Mouse (Mus musculus): ENCODE measurements at regions not wholly inside any gene's neighbourhood (a gene's known extent, or its start where the extent isn't known, plus 50 kb on each side); places are given as distances from the start of the nearest gene placed in this dataset.
"Not testable (repeated sequence)": the region's sequence is repeated elsewhere in the genome, so short reads cannot be mapped to it uniquely, and the experiment has no call there.

- Histone ChIP-seq H3K27ac (ENCODE audit: control insufficient read depth, insufficient read depth, low read depth, low read length) (peak overlapping the region; percentile 44), H3K36me3 (ENCODE audit: control insufficient read depth, insufficient read depth, low read length) (no peaks in the 10 kb centered on the region), H3K4me1 (ENCODE audit: control insufficient read depth, insufficient read depth, low read length) (no peaks in the 10 kb centered on the region), H3K4me3 (ENCODE audit: control insufficient read depth, low read depth, low read length) (peak overlapping the region; percentile 28), H3K27me3 (ENCODE audit: control insufficient read depth, insufficient read depth, low read length) (no peaks in the 10 kb centered on the region)
- TF ChIP-seq POLR2A (IDR thresholded peaks at IDR 0.05; ENCODE audit: control insufficient read depth, low read depth, low read length) (no peak), CTCF (IDR thresholded peaks at IDR 0.05; ENCODE audit: control insufficient read depth, insufficient read depth, insufficient replicate concordance, low read depth, low read length) (no peak)
Measured at GRCm38 (mm10) chr9:13105426-13105825, 140.2 kb downstream of the Jrkl start.

DNA sequence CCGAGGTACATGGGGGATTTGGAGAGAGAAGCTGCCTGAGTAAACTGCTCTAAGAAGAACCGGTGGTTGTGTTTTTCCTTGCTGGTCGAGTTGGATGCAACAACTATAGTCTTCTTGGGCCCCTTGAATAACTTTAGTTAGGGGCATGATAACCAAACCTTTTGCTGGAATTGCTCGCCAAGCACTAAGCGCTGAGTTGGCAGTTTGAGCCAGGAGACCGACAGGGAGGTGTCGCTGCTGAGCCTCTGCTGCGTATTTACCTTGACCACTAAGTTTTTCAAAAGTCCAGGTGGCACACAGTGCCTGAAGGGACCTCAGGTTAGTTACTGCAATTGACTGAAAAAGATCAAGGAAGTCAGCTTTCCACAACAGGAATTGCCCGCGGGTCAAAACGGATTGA lies 162.0 kb downstream of the Jrkl start:
- no peaks in the 10 kb centered on the region for H3K4me1 ChIP-seq (ENCODE audit: control insufficient read depth, insufficient read depth, low read length)
- no peaks in the 10 kb centered on the region for H3K36me3 ChIP-seq (ENCODE audit: control insufficient read depth, insufficient read depth, low read length)
- no peak overlapping the region for H3K4me3 ChIP-seq (ENCODE audit: control insufficient read depth, low read depth, low read length)
- no peaks in the 10 kb centered on the region for H3K27me3 ChIP-seq (ENCODE audit: control insufficient read depth, insufficient read depth, low read length)
- H3K27ac ChIP-seq (ENCODE audit: control insufficient read depth, insufficient read depth, low read depth, low read length) = no peak overlapping the region
- no peak for TF ChIP-seq POLR2A (IDR thresholded peaks at IDR 0.05; ENCODE audit: control insufficient read depth, low read depth, low read length)
- no peak for TF ChIP-seq CTCF (IDR thresholded peaks at IDR 0.05; ENCODE audit: control insufficient read depth, insufficient read depth, insufficient replicate concordance, low read depth, low read length)

- no peak overlapping the region for H3K4me3 ChIP-seq (ENCODE audit: control insufficient read depth, low read depth, low read length)
- TF ChIP-seq POLR2A (IDR thresholded peaks at IDR 0.05; ENCODE audit: control insufficient read depth, low read depth, low read length) (no peak), CTCF (IDR thresholded peaks at IDR 0.05; ENCODE audit: control insufficient read depth, insufficient read depth, insufficient replicate concordance, low read depth, low read length) (no peak)
- no peaks in the 10 kb centered on the region for H3K36me3 ChIP-seq (ENCODE audit: control insufficient read depth, insufficient read depth, low read length)
- H3K27ac ChIP-seq (ENCODE audit: control insufficient read depth, insufficient read depth, low read depth, low read length) = no peak overlapping the region
- no peaks in the 10 kb centered on the region for H3K27me3 ChIP-seq (ENCODE audit: control insufficient read depth, insufficient read depth, low read length)
- no peaks in the 10 kb centered on the region for H3K4me1 ChIP-seq (ENCODE audit: control insufficient read depth, insufficient read depth, low read length)
Measured at GRCm38 (mm10) chr9:13049079-13049478, 196.6 kb downstream of the Jrkl start.

DNA sequence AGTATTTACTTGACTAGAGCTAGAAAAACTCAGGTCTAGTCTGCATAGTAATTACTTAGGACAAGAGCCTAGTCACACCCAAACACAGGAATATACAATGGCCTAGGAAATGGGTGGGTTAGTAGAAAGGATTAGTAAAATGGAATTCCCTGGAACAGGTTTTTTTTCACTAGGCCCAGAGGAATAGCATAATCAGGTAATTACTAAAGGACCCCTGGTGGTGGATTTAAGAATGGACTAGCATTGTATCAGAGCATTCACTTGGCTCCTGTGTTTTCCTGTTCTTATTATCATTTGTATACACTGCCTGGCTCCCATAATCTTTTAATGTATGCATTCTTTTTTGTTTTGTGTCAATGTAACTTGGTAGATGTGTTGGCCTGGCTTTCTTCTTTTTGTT lies 226.6 kb downstream of the Jrkl start:
- Histone ChIP-seq H3K36me3 (ENCODE audit: control insufficient read depth, insufficient read depth, low read length) (no peaks in the 10 kb centered on the region), H3K27me3 (ENCODE audit: control insufficient read depth, insufficient read depth, low read length) (no peaks in the 10 kb centered on the region), H3K4me1 (ENCODE audit: control insufficient read depth, insufficient read depth, low read length) (no peaks in the 10 kb centered on the region), H3K4me3 (ENCODE audit: control insufficient read depth, low read depth, low read length) (no peak overlapping the region), H3K27ac (ENCODE audit: control insufficient read depth, insufficient read depth, low read depth, low read length) (no peak overlapping the region)
- no peak for TF ChIP-seq CTCF (IDR thresholded peaks at IDR 0.05; ENCODE audit: control insufficient read depth, insufficient read depth, insufficient replicate concordance, low read depth, low read length)
- no peak for TF ChIP-seq POLR2A (IDR thresholded peaks at IDR 0.05; ENCODE audit: control insufficient read depth, low read depth, low read length)

DNA sequence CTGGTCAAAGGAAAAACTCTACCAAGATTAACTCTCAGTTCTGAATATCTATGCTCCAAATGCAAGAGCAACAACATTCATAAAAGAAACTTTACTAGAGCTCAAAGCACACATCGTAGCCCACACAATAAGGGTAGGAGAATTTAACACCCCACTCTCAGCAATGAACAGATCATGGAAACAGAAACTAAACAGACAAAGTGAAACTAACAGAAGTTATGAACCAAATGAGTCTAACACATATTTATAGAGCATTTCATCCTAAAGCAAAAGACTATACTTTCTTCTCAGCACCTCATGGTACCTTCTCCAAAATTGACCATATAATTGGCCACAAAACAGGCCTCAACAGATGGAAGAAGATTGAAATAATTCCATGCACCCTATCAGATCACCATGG lies 262.4 kb downstream of the Jrkl start:
- not testable (repeated sequence) for H3K36me3 ChIP-seq (ENCODE audit: control insufficient read depth, insufficient read depth, low read length); H3K27me3 ChIP-seq (ENCODE audit: control insufficient read depth, insufficient read depth, low read length); H3K4me3 ChIP-seq (ENCODE audit: control insufficient read depth, low read depth, low read length)

DNA sequence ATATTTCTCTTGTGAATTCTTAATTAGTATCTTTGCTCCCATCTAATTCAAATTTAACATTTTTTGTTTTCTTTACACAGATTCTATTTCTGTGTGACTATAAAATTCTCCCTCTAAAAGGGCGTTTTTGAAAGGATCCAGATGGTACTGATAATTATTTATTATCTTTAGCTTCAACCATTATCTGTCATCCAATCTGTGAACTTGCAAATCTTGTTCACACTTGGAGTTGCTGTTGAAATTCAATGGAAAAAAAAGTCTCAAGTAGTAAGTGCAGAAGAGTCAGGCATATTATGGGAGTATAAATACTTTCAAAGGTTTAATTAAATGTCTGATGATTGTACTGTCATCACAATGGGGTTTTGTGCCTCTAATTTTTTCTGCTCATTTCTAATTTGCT lies 272.6 kb downstream of the Jrkl start:
- Histone ChIP-seq H3K27me3 (ENCODE audit: control insufficient read depth, insufficient read depth, low read length) (no peaks in the 10 kb centered on the region), H3K4me3 (ENCODE audit: control insufficient read depth, low read depth, low read length) (no peak overlapping the region), H3K4me1 (ENCODE audit: control insufficient read depth, insufficient read depth, low read length) (no peaks in the 10 kb centered on the region), H3K27ac (ENCODE audit: control insufficient read depth, insufficient read depth, low read depth, low read length) (no peak overlapping the region), H3K36me3 (ENCODE audit: control insufficient read depth, insufficient read depth, low read length) (no peaks in the 10 kb centered on the region)
- TF ChIP-seq CTCF (IDR thresholded peaks at IDR 0.05; ENCODE audit: control insufficient read depth, insufficient read depth, insufficient replicate concordance, low read depth, low read length) (no peak), POLR2A (IDR thresholded peaks at IDR 0.05; ENCODE audit: control insufficient read depth, low read depth, low read length) (no peak)

More for the DNA sequence above, 262.4 kb downstream of the Jrkl start:
- not testable (repeated sequence) for H3K27ac ChIP-seq (ENCODE audit: control insufficient read depth, insufficient read depth, low read depth, low read length); H3K4me1 ChIP-seq (ENCODE audit: control insufficient read depth, insufficient read depth, low read length)

DNA sequence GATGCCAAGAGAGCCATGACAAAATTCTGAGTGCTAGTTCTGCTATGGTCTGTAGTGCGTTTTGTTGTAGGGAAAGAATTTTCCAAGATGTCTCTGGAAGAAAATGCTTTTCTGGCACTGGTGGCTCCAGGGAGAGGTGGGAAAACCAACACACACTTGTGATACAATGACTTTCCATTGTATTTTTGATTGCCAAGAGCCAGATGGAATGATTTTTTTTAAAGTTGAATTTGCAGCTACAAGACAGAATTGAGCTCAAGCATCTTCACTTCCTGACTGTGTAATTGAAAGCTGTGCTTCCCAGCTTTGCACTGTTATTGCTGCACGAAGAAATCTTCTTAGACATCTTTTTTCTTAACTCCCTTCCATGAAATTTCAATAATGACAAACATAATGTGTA lies 285.3 kb downstream of the Jrkl start:
- TF ChIP-seq POLR2A (IDR thresholded peaks at IDR 0.05; ENCODE audit: control insufficient read depth, low read depth, low read length) = no peak
- H3K27ac ChIP-seq (ENCODE audit: control insufficient read depth, insufficient read depth, low read depth, low read length) = no peak overlapping the region
- H3K4me1 ChIP-seq (ENCODE audit: control insufficient read depth, insufficient read depth, low read length) = no peaks in the 10 kb centered on the region
- no peaks in the 10 kb centered on the region for H3K27me3 ChIP-seq (ENCODE audit: control insufficient read depth, insufficient read depth, low read length)
- no peaks in the 10 kb centered on the region for H3K36me3 ChIP-seq (ENCODE audit: control insufficient read depth, insufficient read depth, low read length)
- no peak overlapping the region for H3K4me3 ChIP-seq (ENCODE audit: control insufficient read depth, low read depth, low read length)

DNA sequence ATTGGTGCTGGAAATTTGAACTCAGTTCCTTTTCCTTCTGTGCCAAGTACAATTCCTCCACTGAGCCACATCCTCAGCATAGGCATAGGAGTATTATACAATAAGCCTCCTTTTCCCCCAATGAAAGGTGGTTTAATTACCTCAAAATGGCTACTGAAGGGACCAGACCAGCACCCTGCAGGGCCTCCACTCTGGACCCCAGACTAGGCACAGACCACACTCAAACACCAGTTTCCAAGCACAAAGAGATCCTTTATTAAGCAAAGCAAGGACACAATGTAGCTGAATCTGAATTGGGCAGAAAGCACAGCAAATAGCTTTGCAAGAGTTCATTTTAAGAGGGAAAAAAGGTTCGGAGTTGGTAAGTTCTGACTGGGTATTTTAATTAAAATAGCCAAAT lies 299.5 kb downstream of the Jrkl start:
- Histone ChIP-seq H3K27ac (ENCODE audit: control insufficient read depth, insufficient read depth, low read depth, low read length) (no peak overlapping the region), H3K27me3 (ENCODE audit: control insufficient read depth, insufficient read depth, low read length) (no peaks in the 10 kb centered on the region), H3K4me3 (ENCODE audit: control insufficient read depth, low read depth, low read length) (no peak overlapping the region), H3K36me3 (ENCODE audit: control insufficient read depth, insufficient read depth, low read length) (no peaks in the 10 kb centered on the region), H3K4me1 (ENCODE audit: control insufficient read depth, insufficient read depth, low read length) (no peaks in the 10 kb centered on the region)
- TF ChIP-seq POLR2A (IDR thresholded peaks at IDR 0.05; ENCODE audit: control insufficient read depth, low read depth, low read length) (no peak), CTCF (IDR thresholded peaks at IDR 0.05; ENCODE audit: control insufficient read depth, insufficient read depth, insufficient replicate concordance, low read depth, low read length) (no peak)
